Mouse (Mus musculus): ENCODE measurements around the gene Sardh. TPM values are rescaled to one million over a fixed set of nuclear protein-coding genes. Genes with fewer than 3 reads are reported as not detected.

Gene Sardh
- polyA plus RNA-seq (2012; rRNA removed), result 10.5 and 12.3 TPM in 2 replicates

GRCm38 (mm10) chr2:27248211-27248610, at the start of gene Sardh:
Gene Sardh, minus strand, starts transcription at chr2:27248337.
- H3K27me3 ChIP-seq (ENCODE audit: control insufficient read depth, insufficient read depth, low read length), result no peaks in the 10 kb centered on the region
- no peak within 1 kb of the TSS for H3K27ac ChIP-seq (ENCODE audit: control insufficient read depth, insufficient read depth, low read length)
- no peaks in the 10 kb centered on the region for H3K36me3 ChIP-seq (ENCODE audit: control insufficient read depth, insufficient read depth, low read length)
- no peak for DNase-seq
- H3K4me3 ChIP-seq (ENCODE audit: control insufficient read depth, insufficient read depth, low read length), result no peak within 1 kb of the TSS
- H3K4me1 ChIP-seq (replicated peaks; ENCODE audit: control insufficient read depth, insufficient read depth, low read length), result no peaks in the 10 kb centered on the region; the same call in 1 of the 2 replicates
- 90% methylated on average over 2 of the region's 2 CpGs for WGBS
- no peak for TF ChIP-seq CTCF (IDR thresholded peaks at IDR 0.05; ENCODE audit: borderline replicate concordance, control insufficient read depth, extremely low read depth, insufficient read depth, low read length, poor library complexity)
- TF ChIP-seq POLR2A (IDR thresholded peaks at IDR 0.05; ENCODE audit: control insufficient read depth, extremely low read depth, insufficient read depth, low read length, poor library complexity), result no peak

- DNase-seq, result peak; percentile 66
- no peak overlapping the region for H3K4me3 ChIP-seq (ENCODE audit: control insufficient read depth, insufficient read depth, low read length)
- H3K36me3 ChIP-seq (ENCODE audit: control insufficient read depth, insufficient read depth, low read length), result no peaks in the 10 kb centered on the region
- no peaks in the 10 kb centered on the region for H3K27me3 ChIP-seq (ENCODE audit: control insufficient read depth, insufficient read depth, low read length)
- peak overlapping the region; percentile 87 for H3K27ac ChIP-seq (ENCODE audit: control insufficient read depth, insufficient read depth, low read length)
- peak; percentile 23; the same call in 1 of the 2 replicates for TF ChIP-seq CTCF (IDR thresholded peaks at IDR 0.05; ENCODE audit: borderline replicate concordance, control insufficient read depth, extremely low read depth, insufficient read depth, low read length, poor library complexity)
- TF ChIP-seq POLR2A (IDR thresholded peaks at IDR 0.05; ENCODE audit: control insufficient read depth, extremely low read depth, insufficient read depth, low read length, poor library complexity), result 0 out of 2 replicates have a peak, but pooled peaks have one; percentile 21
- WGBS, result 8% methylated on average over 9 of the region's 9 CpGs
- H3K4me1 ChIP-seq (replicated peaks; ENCODE audit: control insufficient read depth, insufficient read depth, low read length), result peaks cover 27% of the 10 kb centered on the region
Measured at GRCm38 (mm10) chr2:27296656-27297406, 48.7 kb upstream of the Sardh start.

- Histone ChIP-seq H3K27me3 (ENCODE audit: control insufficient read depth, insufficient read depth, low read length) (no peaks in the 10 kb centered on the region), H3K4me3 (ENCODE audit: control insufficient read depth, insufficient read depth, low read length) (no peak overlapping the region), H3K36me3 (ENCODE audit: control insufficient read depth, insufficient read depth, low read length) (no peaks in the 10 kb centered on the region), H3K27ac (ENCODE audit: control insufficient read depth, insufficient read depth, low read length) (no peak overlapping the region), H3K4me1 (replicated peaks; ENCODE audit: control insufficient read depth, insufficient read depth, low read length) (peaks cover 27% of the 10 kb centered on the region)
- DNase-seq, result no peak
- WGBS, result over 99% methylated on average over 3 of the region's 3 CpGs
- TF ChIP-seq POLR2A (IDR thresholded peaks at IDR 0.05; ENCODE audit: control insufficient read depth, extremely low read depth, insufficient read depth, low read length, poor library complexity) (no peak), CTCF (IDR thresholded peaks at IDR 0.05; ENCODE audit: borderline replicate concordance, control insufficient read depth, extremely low read depth, insufficient read depth, low read length, poor library complexity) (no peak)
Measured at GRCm38 (mm10) chr2:27294777-27295176, 46.6 kb upstream of the Sardh start.

- DNase-seq, result peak; percentile 82
- Histone ChIP-seq H3K36me3 (ENCODE audit: control insufficient read depth, insufficient read depth, low read length) (no peaks in the 10 kb centered on the region), H3K27ac (ENCODE audit: control insufficient read depth, insufficient read depth, low read length) (no peak overlapping the region), H3K27me3 (ENCODE audit: control insufficient read depth, insufficient read depth, low read length) (no peaks in the 10 kb centered on the region), H3K4me3 (ENCODE audit: control insufficient read depth, insufficient read depth, low read length) (no peak overlapping the region), H3K4me1 (replicated peaks; ENCODE audit: control insufficient read depth, insufficient read depth, low read length) (peaks cover 4% of the 10 kb centered on the region)
- TF ChIP-seq CTCF (IDR thresholded peaks at IDR 0.05; ENCODE audit: borderline replicate concordance, control insufficient read depth, extremely low read depth, insufficient read depth, low read length, poor library complexity) (peak; percentile 50; the same call in 1 of the 2 replicates), POLR2A (IDR thresholded peaks at IDR 0.05; ENCODE audit: control insufficient read depth, extremely low read depth, insufficient read depth, low read length, poor library complexity) (no peak)
- 29% methylated on average over 3 of the region's 3 CpGs for WGBS
Measured at GRCm38 (mm10) chr2:27289019-27289418, 40.9 kb upstream of the Sardh start.

GRCm38 (mm10) chr2:27286971-27287710, 39.0 kb upstream of the Sardh start:
- H3K4me3 ChIP-seq (ENCODE audit: control insufficient read depth, insufficient read depth, low read length), result no peak overlapping the region
- no peak overlapping the region for H3K27ac ChIP-seq (ENCODE audit: control insufficient read depth, insufficient read depth, low read length)
- 0 out of 2 replicates have a peak, but pooled peaks cover 1% of the 10 kb centered on the region for H3K36me3 ChIP-seq (ENCODE audit: control insufficient read depth, insufficient read depth, low read length)
- 91% methylated on average over 7 of the region's 7 CpGs for WGBS
- TF ChIP-seq POLR2A (IDR thresholded peaks at IDR 0.05; ENCODE audit: control insufficient read depth, extremely low read depth, insufficient read depth, low read length, poor library complexity) (no peak), CTCF (IDR thresholded peaks at IDR 0.05; ENCODE audit: borderline replicate concordance, control insufficient read depth, extremely low read depth, insufficient read depth, low read length, poor library complexity) (no peak)
- H3K4me1 ChIP-seq (replicated peaks; ENCODE audit: control insufficient read depth, insufficient read depth, low read length), result peaks cover 4% of the 10 kb centered on the region
- no peak for DNase-seq
- H3K27me3 ChIP-seq (ENCODE audit: control insufficient read depth, insufficient read depth, low read length), result no peaks in the 10 kb centered on the region

GRCm38 (mm10) chr2:27284441-27284840, 36.3 kb upstream of the Sardh start:
- Histone ChIP-seq H3K27me3 (ENCODE audit: control insufficient read depth, insufficient read depth, low read length) (no peaks in the 10 kb centered on the region), H3K4me1 (replicated peaks; ENCODE audit: control insufficient read depth, insufficient read depth, low read length) (peaks cover 4% of the 10 kb centered on the region), H3K36me3 (ENCODE audit: control insufficient read depth, insufficient read depth, low read length) (0 out of 2 replicates have a peak, but pooled peaks cover 4% of the 10 kb centered on the region), H3K4me3 (ENCODE audit: control insufficient read depth, insufficient read depth, low read length) (no peak overlapping the region), H3K27ac (ENCODE audit: control insufficient read depth, insufficient read depth, low read length) (no peak overlapping the region)
- TF ChIP-seq CTCF (IDR thresholded peaks at IDR 0.05; ENCODE audit: borderline replicate concordance, control insufficient read depth, extremely low read depth, insufficient read depth, low read length, poor library complexity) (no peak), POLR2A (IDR thresholded peaks at IDR 0.05; ENCODE audit: control insufficient read depth, extremely low read depth, insufficient read depth, low read length, poor library complexity) (no peak)
- DNase-seq, result no peak
- 90% methylated on average over 7 of the region's 7 CpGs for WGBS

All from thymus, adult 2 months (tissue).